In the genomic region with DNA sequence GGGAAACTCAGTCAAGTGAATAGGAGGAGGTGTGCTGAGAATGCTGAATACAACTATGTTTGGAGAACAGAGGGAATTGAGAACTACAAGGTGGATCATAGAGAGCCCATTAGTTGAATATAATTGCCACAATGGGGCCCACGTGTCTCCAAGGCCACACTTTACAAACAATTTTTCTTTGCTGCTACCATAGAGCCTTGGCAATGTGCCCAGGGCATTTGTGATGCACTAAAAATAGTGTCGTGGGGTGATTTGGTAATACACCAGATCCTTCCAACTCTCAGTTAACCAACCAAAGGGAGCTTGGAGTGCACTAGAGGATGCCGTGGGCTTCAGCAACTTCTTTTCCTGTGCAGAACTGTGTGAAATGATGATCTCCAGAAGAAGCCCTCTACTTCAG, we compare ENCODE assay signal across 16 mouse cellular contexts. TPM values are rescaled to one million over a fixed set of nuclear protein-coding genes. Genes with fewer than 3 reads are reported as not detected.
DNase-seq lines count a peak whose midpoint lies in the region; ATAC-seq lines count a peak whose summit lies in the region.
"Had no signal": no experiment of that assay in that cellular context is flagged by ENCODE, and none has a peak within 500 bp of the region (broad histone marks: within the 10 kb centered on the region; RNA-seq: fewer than 3 reads in every experiment).

A gene (plus strand): TSS at position 214 of the 400 bp plus-strand sequence.

- DNase-seq in cerebellum, postnatal 14 days: peak; percentile 1 to 6
- DNase-seq in layer of hippocampus, adult 11-12 months (ENCODE audit: low spot score): peak; percentile 8
- DNase-seq in layer of hippocampus, adult 9-10 months (ENCODE audit: low spot score): no peak
- DNase-seq in adrenal gland, adult 8-10 months: peak; percentile 2
- peak; percentile 9 to 23 for DNase-seq in heart, postnatal 36 days
- no peak for DNase-seq in thymus, postnatal 14 days
- DNase-seq in spleen, adult 18-20 months: no peak
- DNase-seq: cerebellum, adult 9-10 months; kidney, adult 9 months; kidney, postnatal 36 days; liver, embryonic 13.5 days; thymus, postnatal 25 days had no signal

- intact Hi-C loops in heart, postnatal 36 days (cut with DNase I): no loop called here

- ATAC-seq in cerebellum, adult (ENCODE audit: insufficient number of reproducible peaks, low FRiP score, low TSS enrichment): no peak
- ATAC-seq: forebrain, embryonic 16.5 days; intestine, embryonic 15.5 days had no signal

RNA-seq across cellular contexts. Expression of the gene that starts here (rescaled TPM):
- total RNA-seq in adrenal gland, adult 8-10 months (2022): under 1 TPM in 3 of 4 experiments, not detected in 1; 0.08 to 0.34 (median 0.17) TPM
- under 1 TPM in 1 of 2 experiments, not detected in 1; 0.22 TPM for total RNA-seq in heart, postnatal 36 days (2021)
- total RNA-seq: CH12.LX had no signal

Comparison
In these comparisons a context has a peak if more than half of its experiments do, and no peak if none do; other contexts are left out.
1. DNase-seq: peak in cerebellum, postnatal 14 days (2 of 2) and layer of hippocampus, adult 11-12 months (single experiment); none in layer of hippocampus, adult 9-10 months (single experiment), thymus, postnatal 14 days (single experiment) and spleen, adult 18-20 months (0 of 2).
2. Peak in DNase-seq in adrenal gland, adult 8-10 months; RNA of the gene not detected or under 1 TPM.
3. Peak in DNase-seq in heart, postnatal 36 days; RNA of the gene not detected or under 1 TPM.